18 mouse cellular contexts compared by ENCODE assay signal in the genomic region with DNA sequence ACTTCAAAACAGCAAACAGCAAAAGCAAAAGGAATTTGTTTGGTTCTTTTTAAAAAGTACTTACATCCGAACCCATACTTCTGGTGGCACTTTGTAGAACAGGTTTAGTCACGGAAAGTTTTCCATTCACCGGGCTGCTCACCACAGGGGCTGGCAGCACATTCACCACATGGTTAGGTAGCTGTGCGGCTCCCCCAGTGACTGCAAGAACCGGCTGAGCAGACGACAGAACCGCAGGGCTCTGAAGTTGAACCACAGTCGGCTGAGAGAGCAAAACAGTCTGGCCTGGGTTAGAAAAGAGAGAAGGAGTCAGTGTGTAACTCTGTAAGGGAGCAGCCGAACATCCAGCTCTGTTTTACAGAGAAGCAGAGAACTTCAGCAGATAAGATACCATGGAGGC. TPM values are rescaled to one million over a fixed set of nuclear protein-coding genes. Genes with fewer than 3 reads are reported as not detected.
DNase-seq lines count a peak whose midpoint lies in the region; ATAC-seq and TF ChIP-seq lines count a peak whose summit lies in the region.
"Had no signal": no experiment of that assay in that cellular context is flagged by ENCODE, and none has a peak within 500 bp of the region (broad histone marks: within the 10 kb centered on the region; RNA-seq: fewer than 3 reads in every experiment).

No protein-coding gene starts in this region.

- H3K27me3 ChIP-seq in embryonic facial prominence, embryonic 14.5 days (replicated peaks; ENCODE audit: control insufficient read depth, insufficient read depth, low read length), result no peaks in the 10 kb centered on the region
- H3K27me3 ChIP-seq in embryonic facial prominence, embryonic 10.5 days (replicated peaks; ENCODE audit: low read depth, poor library complexity, severe bottlenecking), result no peaks in the 10 kb centered on the region
- no peaks in the 10 kb centered on the region for H3K27me3 ChIP-seq in hindbrain, embryonic 13.5 days
- H3K27me3 ChIP-seq: embryonic facial prominence, embryonic 12.5 days; heart, embryonic 12.5 days had no signal

- TF ChIP-seq POLR2A in lung, adult 2 months (IDR thresholded peaks at IDR 0.05; ENCODE audit: borderline replicate concordance, extremely low read depth, low read depth, low read length), result no peak

- H3K9me3 ChIP-seq in embryonic facial prominence, embryonic 14.5 days (ENCODE audit: control insufficient read depth, low read length), result no peaks in the 10 kb centered on the region
- H3K9me3 ChIP-seq in embryonic facial prominence, embryonic 10.5 days, result no peaks in the 10 kb centered on the region
- H3K9me3 ChIP-seq in hindbrain, embryonic 13.5 days, result no peaks in the 10 kb centered on the region
- H3K9me3 ChIP-seq: embryonic facial prominence, embryonic 12.5 days; heart, embryonic 12.5 days had no signal

- ATAC-seq in embryonic facial prominence, embryonic 14.5 days (ENCODE audit: low read depth), result no peak
- ATAC-seq in hindbrain, embryonic 13.5 days (ENCODE audit: low FRiP score), result no peak

- H3K27ac ChIP-seq in embryonic facial prominence, embryonic 14.5 days (replicated peaks; ENCODE audit: low read depth, low read length), result no peak overlapping the region
- no peak overlapping the region for H3K27ac ChIP-seq in embryonic facial prominence, embryonic 10.5 days (replicated peaks)
- H3K27ac ChIP-seq in hindbrain, embryonic 13.5 days, result no peak overlapping the region
- H3K27ac ChIP-seq: embryonic facial prominence, embryonic 12.5 days; liver, embryonic 14.5 days; macrophage; stomach, postnatal 0 days had no signal

- WGBS in embryonic facial prominence, embryonic 14.5 days, result 72% methylated on average over 9 of the region's 9 CpGs
- 83% methylated on average over 9 of the region's 9 CpGs for WGBS in embryonic facial prominence, embryonic 10.5 days
- WGBS in lung, adult 2 months, result 74% methylated on average over 9 of the region's 9 CpGs
- 77% methylated on average over 9 of the region's 9 CpGs for WGBS in hindbrain, embryonic 13.5 days

- no peaks in the 10 kb centered on the region for H3K4me1 ChIP-seq in embryonic facial prominence, embryonic 14.5 days (ENCODE audit: control insufficient read depth, insufficient read depth, low read length)
- no peaks in the 10 kb centered on the region for H3K4me1 ChIP-seq in embryonic facial prominence, embryonic 10.5 days
- H3K4me1 ChIP-seq in lung, adult 2 months (ENCODE audit: control insufficient read depth, insufficient read depth, low read length), result no peaks in the 10 kb centered on the region
- H3K4me1 ChIP-seq in hindbrain, embryonic 13.5 days (replicated peaks), result no peaks in the 10 kb centered on the region
- H3K4me1 ChIP-seq: embryonic facial prominence, embryonic 12.5 days had no signal

- H3K4me3 ChIP-seq in embryonic facial prominence, embryonic 14.5 days (ENCODE audit: low read depth, low read length), result no peak overlapping the region
- no peak overlapping the region for H3K4me3 ChIP-seq in embryonic facial prominence, embryonic 10.5 days
- no peak overlapping the region for H3K4me3 ChIP-seq in lung, adult 2 months (replicated peaks; ENCODE audit: extremely low read depth, low read depth, low read length)
- H3K4me3 ChIP-seq in hindbrain, embryonic 13.5 days, result no peak overlapping the region
- H3K4me3 ChIP-seq: embryonic facial prominence, embryonic 12.5 days; heart, embryonic 12.5 days had no signal

- H3K4me2 ChIP-seq in embryonic facial prominence, embryonic 14.5 days (ENCODE audit: low read depth, low read length), result no peak overlapping the region
- H3K4me2 ChIP-seq in hindbrain, embryonic 13.5 days, result no peak overlapping the region
- H3K4me2 ChIP-seq: embryonic facial prominence, embryonic 12.5 days; heart, embryonic 12.5 days had no signal

- peak; percentile 23 for DNase-seq in embryonic facial prominence, embryonic 14.5 days (ENCODE audit: low spot score)
- no peak for DNase-seq in embryonic facial prominence, embryonic 10.5 days (ENCODE audit: low spot score)
- DNase-seq in lung, adult 18-20 months, result peak; percentile 22 to 40
- DNase-seq in lung, adult 2 months, result no peak
- DNase-seq in cerebellum, adult 18-20 months, result peak; percentile 24 to 26
- peak; percentile 56 for DNase-seq in kidney, postnatal 14 days
- DNase-seq in layer of hippocampus, postnatal 25 days (ENCODE audit: extremely low spot score in 1 of 2, low spot score in 1 of 2), result no peak
- DNase-seq: gastrocnemius, postnatal 25 days; heart, postnatal 4 days; midbrain, embryonic 14.5 days; thymus, postnatal 25 days had no signal

- no peak overlapping the region for H3K9ac ChIP-seq in embryonic facial prominence, embryonic 14.5 days (ENCODE audit: low read depth, low read length)
- no peak overlapping the region for H3K9ac ChIP-seq in hindbrain, embryonic 13.5 days
- H3K9ac ChIP-seq: embryonic facial prominence, embryonic 12.5 days; heart, embryonic 12.5 days; liver, embryonic 14.5 days had no signal

- TF ChIP-seq CTCF in lung, adult 2 months (IDR thresholded peaks at IDR 0.05; ENCODE audit: insufficient read depth, low read length), result no peak

- H3K36me3 ChIP-seq in embryonic facial prominence, embryonic 14.5 days (ENCODE audit: control insufficient read depth, insufficient read depth, low read length), result no peaks in the 10 kb centered on the region
- H3K36me3 ChIP-seq in embryonic facial prominence, embryonic 10.5 days (replicated peaks), result peaks cover 21% of the 10 kb centered on the region
- H3K36me3 ChIP-seq in hindbrain, embryonic 13.5 days, result peaks cover 20% of the 10 kb centered on the region

RNA-seq across cellular contexts. Expression of gene Atf6, which starts 32.8 kb away (rescaled TPM):
- polyA plus RNA-seq in embryonic facial prominence, embryonic 14.5 days (2014; fragmentation: Nextera tagmentation; extraction: Ambion mirVana), result 10.8 and 11.7 TPM in 2 replicates
- 7.0 and 8.0 TPM in 2 replicates for polyA plus RNA-seq in embryonic facial prominence, embryonic 10.5 days (2016; fragmentation: Nextera tagmentation; extraction: Ambion mirVana)
- polyA plus RNA-seq in lung, adult 2 months (2012; rRNA removed), result 13.2 and 18.8 TPM in 2 replicates
- total RNA-seq in layer of hippocampus, postnatal 25 days (2021), result 10 to 100 TPM; 46.6 to 49.2 TPM
- 7.5 and 8.2 TPM in 2 replicates for polyA plus RNA-seq in hindbrain, embryonic 13.5 days (2015; fragmentation: Nextera tagmentation; extraction: Ambion mirVana)

RNA-seq across cellular contexts. Expression of gene Gm26620, which starts 50.1 kb away (rescaled TPM):
- polyA plus RNA-seq in embryonic facial prominence, embryonic 14.5 days (2014; fragmentation: Nextera tagmentation; extraction: Ambion mirVana), result 1.1 and 1.5 TPM in 2 replicates
- 0.19 TPM in 1 of 2 replicates, not detected in the other for polyA plus RNA-seq in embryonic facial prominence, embryonic 10.5 days (2016; fragmentation: Nextera tagmentation; extraction: Ambion mirVana)
- polyA plus RNA-seq in lung, adult 2 months (2012; rRNA removed), result 0.45 and 1.2 TPM in 2 replicates
- total RNA-seq in layer of hippocampus, postnatal 25 days (2021), result under 1 TPM; 0.34 to 0.77 TPM
- 0.66 and 0.88 TPM in 2 replicates for polyA plus RNA-seq in hindbrain, embryonic 13.5 days (2015; fragmentation: Nextera tagmentation; extraction: Ambion mirVana)
- polyA plus RNA-seq: embryonic facial prominence, embryonic 12.5 days; limb, embryonic 11.5 days had no signal

RNA-seq across cellular contexts. Expression of gene Dusp12, which starts 50.6 kb away (rescaled TPM):
- polyA plus RNA-seq in embryonic facial prominence, embryonic 14.5 days (2014; fragmentation: Nextera tagmentation; extraction: Ambion mirVana), result 43.7 and 44.7 TPM in 2 replicates
- 35.5 and 38.2 TPM in 2 replicates for polyA plus RNA-seq in embryonic facial prominence, embryonic 10.5 days (2016; fragmentation: Nextera tagmentation; extraction: Ambion mirVana)
- polyA plus RNA-seq in lung, adult 2 months (2012; rRNA removed), result 17.3 and 18.8 TPM in 2 replicates
- total RNA-seq in layer of hippocampus, postnatal 25 days (2021), result 10 to 100 TPM; 13.8 to 19.2 TPM
- 40.7 and 46.1 TPM in 2 replicates for polyA plus RNA-seq in hindbrain, embryonic 13.5 days (2015; fragmentation: Nextera tagmentation; extraction: Ambion mirVana)

Comparison
In these comparisons a context has a peak if more than half of its experiments do, and no peak if none do; other contexts are left out.
1. DNase-seq: peak in embryonic facial prominence, embryonic 14.5 days (single experiment), lung, adult 18-20 months (2 of 2), cerebellum, adult 18-20 months (2 of 2) and kidney, postnatal 14 days (single experiment); none in embryonic facial prominence, embryonic 10.5 days (single experiment), lung, adult 2 months (single experiment) and layer of hippocampus, postnatal 25 days (0 of 2).